Mouse (Mus musculus): ENCODE results near the gene Tnrc6b. TPM values are rescaled to one million over a fixed set of nuclear protein-coding genes. Genes with fewer than 3 reads are reported as not detected.
"Not testable (repeated sequence)": the region's sequence is repeated elsewhere in the genome, so short reads cannot be mapped to it uniquely, and the experiment has no call there.

The Tnrc6b gene
- total RNA-seq, 2 experiments from 2014 or later: 32.1 to 41.6 TPM

- ATAC-seq (ENCODE audit: poor library complexity, severe bottlenecking): no peak
These were observed 199.1 kb downstream of the Tnrc6b start for GRCm38 (mm10) chr15:80910183-80910582.

- peak; percentile 15; the same call in 1 of the 2 replicates for ATAC-seq (ENCODE audit: poor library complexity, severe bottlenecking)
These were observed 199.8 kb downstream of the Tnrc6b start for GRCm38 (mm10) chr15:80910790-80911531.

DNA sequence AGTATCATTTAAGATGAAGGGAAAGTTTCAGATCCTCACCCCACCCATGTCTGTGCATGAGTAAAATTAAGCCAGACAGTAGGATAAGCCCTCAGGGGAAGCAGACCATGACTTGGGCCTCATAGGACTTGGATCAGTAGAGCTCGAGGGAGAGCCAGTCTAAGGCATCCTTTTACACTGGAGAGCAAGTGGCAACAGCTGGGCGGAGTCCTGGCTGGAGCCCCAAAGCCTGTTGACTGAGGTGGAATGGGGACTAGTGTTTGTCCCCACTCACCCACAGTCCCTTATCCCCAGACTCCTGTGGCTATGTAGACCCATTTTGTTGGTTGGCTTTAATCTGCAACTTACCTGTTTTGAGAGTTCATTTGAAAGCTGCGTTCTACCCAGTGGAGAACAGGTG lies 201.1 kb downstream of the Tnrc6b start:
- ATAC-seq (ENCODE audit: poor library complexity, severe bottlenecking): no peak

- ATAC-seq (ENCODE audit: poor library complexity, severe bottlenecking): no peak
These were observed 202.7 kb downstream of the Tnrc6b start for GRCm38 (mm10) chr15:80913803-80914202.

- no peak for ATAC-seq (ENCODE audit: poor library complexity, severe bottlenecking)
These were observed 204.7 kb downstream of the Tnrc6b start for GRCm38 (mm10) chr15:80915850-80916249.

DNA sequence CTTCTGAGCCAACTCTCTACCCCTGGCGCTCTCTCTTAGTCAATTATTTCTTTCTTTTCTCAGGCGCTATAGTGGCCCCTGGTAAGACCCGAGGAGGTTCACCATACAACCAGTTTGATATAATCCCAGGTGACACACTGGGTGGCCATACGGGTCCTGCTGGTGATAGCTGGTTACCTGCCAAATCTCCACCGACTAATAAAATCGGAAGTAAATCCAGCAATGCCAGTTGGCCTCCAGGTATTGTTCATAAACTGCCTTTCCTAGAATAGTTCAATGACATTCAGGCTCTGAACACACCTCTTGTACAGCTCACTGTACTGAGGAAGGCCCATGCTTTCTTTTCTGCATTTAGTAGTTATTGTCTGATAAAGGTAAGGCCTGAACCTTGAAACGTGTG lies 205.5 kb downstream of the Tnrc6b start:
- no peak for ATAC-seq (ENCODE audit: poor library complexity, severe bottlenecking)

- no peak for ATAC-seq (ENCODE audit: poor library complexity, severe bottlenecking)
These were observed 209.2 kb downstream of the Tnrc6b start for GRCm38 (mm10) chr15:80920346-80920745.

GRCm38 (mm10) chr15:80921781-80922180 lies 210.7 kb downstream of the Tnrc6b start:
- ATAC-seq (ENCODE audit: poor library complexity, severe bottlenecking): 0 out of 2 replicates have a peak, but pooled peaks have one; percentile 30

- ATAC-seq (ENCODE audit: poor library complexity, severe bottlenecking): no peak
These were observed 213.1 kb downstream of the Tnrc6b start for GRCm38 (mm10) chr15:80924211-80924610.

DNA sequence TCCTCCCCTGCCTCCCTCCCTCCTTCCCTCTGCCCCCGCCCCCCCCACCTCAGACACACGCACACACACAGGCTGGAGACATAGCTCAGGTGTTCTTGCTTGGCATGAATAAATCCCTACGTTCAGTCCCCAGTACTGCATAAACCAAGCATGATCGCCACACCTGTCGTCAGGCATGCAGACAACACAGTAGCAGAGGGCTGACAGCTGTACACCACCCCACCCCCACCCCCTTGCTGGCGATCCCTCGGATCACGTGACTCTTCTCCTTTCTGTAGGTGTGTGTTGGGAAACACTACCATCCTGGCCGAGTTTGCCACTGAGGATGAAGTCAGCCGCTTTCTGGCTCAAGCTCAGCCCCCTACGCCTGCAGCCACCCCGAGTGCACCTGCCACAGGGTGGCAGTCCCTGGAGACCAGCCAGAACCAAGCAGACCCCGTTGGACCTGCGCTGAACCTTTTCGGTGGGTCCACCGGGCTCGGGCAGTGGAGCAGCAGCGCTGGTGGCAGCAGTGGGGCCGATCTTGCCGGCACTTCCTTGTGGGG lies 217.8 kb downstream of the Tnrc6b start:
- no peak for ATAC-seq (ENCODE audit: poor library complexity, severe bottlenecking)

DNA sequence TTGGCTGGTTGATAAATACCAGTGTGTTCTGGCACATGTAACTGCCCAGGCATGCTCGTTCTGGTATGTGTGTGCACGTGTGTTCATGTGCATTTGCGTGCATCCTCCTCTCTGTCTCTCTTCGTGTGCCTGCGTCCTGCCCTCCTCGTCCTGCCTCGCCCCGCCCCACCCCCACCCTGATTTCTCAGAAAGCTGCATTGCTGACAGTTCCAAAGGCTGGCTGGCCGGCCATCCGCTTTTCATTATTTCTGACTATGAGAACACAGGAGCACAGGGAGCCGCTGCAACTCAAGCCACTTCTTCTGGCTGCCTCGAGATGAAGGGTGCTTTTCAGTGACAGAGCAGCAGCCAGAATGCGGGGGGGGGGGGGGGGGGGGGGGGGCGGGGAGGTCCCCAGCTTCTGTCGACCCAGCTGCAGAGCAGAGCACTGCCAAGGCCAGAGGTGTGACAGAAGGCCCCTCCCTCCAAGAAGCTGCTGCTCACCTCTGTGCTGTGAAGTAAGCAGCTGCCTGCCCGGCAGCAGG lies 219.0 kb downstream of the Tnrc6b start:
- ATAC-seq (ENCODE audit: poor library complexity, severe bottlenecking): no peak

GRCm38 (mm10) chr15:80930676-80931320 lies 219.7 kb downstream of the Tnrc6b start:
- not testable (repeated sequence) for ATAC-seq (ENCODE audit: poor library complexity, severe bottlenecking)

DNA sequence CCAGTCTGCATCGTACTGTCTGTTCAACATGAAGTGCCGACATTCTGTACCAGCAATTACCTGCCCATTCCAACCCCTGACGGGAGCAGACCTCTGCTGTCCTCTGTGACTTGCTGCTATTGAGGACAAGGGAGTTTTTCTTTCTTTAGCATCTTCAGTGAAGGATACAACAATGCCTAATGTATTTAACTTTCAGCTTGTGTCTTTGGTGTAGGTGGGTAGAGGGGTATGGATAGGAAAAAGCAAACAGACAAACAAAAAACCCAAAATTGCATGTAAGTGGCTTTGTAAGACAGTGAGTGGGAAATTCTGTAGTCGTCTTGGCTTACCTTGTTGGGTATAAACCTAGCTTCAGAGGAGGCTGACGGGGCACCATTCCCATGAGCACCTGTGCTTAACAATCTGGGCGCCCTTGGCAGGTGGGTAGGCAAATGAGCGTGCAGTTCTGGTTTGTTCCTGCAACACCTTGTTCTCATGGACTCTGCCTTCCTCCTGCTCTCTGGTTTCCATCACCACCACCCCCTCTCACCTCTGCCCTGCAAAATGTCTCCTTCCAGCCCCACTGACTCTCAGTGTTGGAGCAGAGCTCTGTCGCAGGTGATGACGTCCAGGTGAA lies 220.3 kb downstream of the Tnrc6b start:
- no peak for ATAC-seq (ENCODE audit: poor library complexity, severe bottlenecking)

- ATAC-seq (ENCODE audit: poor library complexity, severe bottlenecking): no peak
These were observed 223.7 kb downstream of the Tnrc6b start for GRCm38 (mm10) chr15:80934841-80935240.

DNA sequence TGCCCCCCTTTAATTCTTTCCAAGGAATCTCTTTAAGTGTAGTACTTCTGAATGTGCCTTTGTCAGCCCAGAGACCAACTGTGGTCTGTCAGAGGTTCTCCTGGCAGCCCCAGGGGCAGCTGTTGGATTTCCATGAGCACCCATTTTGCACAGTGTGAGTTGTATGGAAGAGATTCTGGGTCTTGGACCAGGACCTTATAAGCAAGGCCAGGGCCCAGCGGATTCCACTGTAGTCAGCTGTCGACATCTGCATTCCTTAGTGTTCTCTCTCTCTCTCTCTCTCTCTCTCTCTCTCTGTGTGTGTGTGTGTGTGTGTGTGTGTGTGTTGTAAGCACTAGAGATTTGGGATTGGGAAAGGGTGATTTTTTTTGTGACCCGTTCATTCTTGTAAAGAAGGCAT lies 225.6 kb downstream of the Tnrc6b start:
- ATAC-seq (ENCODE audit: poor library complexity, severe bottlenecking): no peak

DNA sequence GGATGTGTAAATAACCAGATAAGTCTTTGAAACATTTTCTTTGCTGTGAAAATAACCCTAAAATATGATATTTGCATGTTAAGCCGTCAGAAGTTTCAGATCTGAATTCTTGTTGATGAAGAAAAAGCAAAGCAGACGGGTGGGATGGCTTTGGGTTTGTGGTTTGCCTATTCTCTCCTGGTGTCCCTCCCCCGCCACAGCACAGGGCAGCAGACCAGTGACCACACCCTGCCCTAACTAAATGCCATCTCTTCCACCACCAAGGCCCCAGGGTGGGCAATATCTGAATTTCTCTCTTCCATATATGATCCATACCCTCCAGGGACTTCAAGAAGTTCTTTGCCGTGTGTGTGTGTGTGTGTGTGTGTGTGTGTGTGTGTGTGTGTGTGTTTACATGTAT lies 227.5 kb downstream of the Tnrc6b start:
- no peak for ATAC-seq (ENCODE audit: poor library complexity, severe bottlenecking)

GRCm38 (mm10) chr15:80939401-80939800 lies 228.3 kb downstream of the Tnrc6b start:
- no peak for ATAC-seq (ENCODE audit: poor library complexity, severe bottlenecking)

GRCm38 (mm10) chr15:80941468-80942040 lies 230.4 kb downstream of the Tnrc6b start:
- no peak for ATAC-seq (ENCODE audit: poor library complexity, severe bottlenecking)

- ATAC-seq (ENCODE audit: poor library complexity, severe bottlenecking): peak; percentile 47; the same call in 1 of the 2 replicates
These were observed 234.7 kb downstream of the Tnrc6b start for GRCm38 (mm10) chr15:80945851-80946250.

DNA sequence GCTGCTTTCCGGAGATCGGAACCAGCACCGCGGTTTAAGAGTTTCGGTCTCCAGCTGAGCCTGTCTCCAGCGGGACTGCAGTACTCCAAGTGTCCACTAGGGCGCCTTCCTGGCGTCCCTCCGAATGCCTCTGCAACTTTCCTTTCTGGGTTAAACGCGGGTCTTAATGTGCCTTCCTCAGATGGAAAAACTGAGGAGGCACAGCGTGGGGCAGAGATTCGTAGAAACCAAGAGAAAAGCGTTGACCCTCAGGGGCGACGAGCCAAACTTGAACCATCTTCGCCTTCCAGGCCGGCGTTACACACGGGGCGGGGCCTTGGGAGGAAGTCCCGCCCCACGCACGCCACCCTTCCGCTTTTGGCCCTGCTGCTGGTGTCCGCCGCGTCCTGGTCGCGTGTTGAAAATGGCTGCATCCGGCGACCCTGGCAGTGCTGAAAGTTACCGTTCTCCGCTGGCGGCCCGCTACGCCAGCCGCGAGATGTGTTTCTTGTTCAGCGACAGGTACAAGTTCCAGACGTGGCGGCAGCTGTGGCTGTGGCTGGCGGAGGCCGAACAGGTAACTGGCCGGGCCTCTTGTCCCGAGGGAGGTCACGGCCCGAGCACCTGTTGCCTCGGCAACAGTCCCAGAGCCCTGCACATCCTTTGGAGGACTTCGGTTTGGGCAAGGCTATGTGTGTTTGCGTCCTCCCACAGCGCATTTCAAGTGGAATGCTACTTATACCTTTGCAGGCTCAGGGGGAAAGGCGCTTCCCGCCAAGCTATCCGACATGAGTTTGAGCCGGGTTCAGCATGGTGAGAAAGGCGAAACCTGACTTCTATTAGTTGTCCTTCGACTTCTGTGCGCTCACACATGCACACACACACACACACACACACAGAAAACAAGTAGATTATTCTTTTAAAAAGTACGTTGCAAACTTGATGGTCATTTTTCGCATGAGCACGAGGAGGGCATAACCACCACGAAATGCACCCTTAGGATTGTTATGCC lies 237.3 kb downstream of the Tnrc6b start, which contains the start of gene Adsl:
Gene Adsl (plus strand): TSS at position 346 of the 991 bp plus-strand sequence.
- ATAC-seq (ENCODE audit: poor library complexity, severe bottlenecking): peak; percentile 99

Data from megakaryocyte, adult 5-6 weeks (primary cell).